Mouse (Mus musculus) megakaryocyte, embryonic 14.5 days (primary cell): ENCODE data around the gene Npcd.

Source experiments
- FLI1 ChIP-seq: IDR thresholded peaks from 2 replicates; pipeline ENCODE4 v1.6.1; 2012; ENCODE audit warnings: low read length, inconsistent platforms, mixed read lengths
- GATA1 ChIP-seq: IDR thresholded peaks from 3 replicates; pipeline ENCODE4 v1.6.1; 2012; ENCODE audit warnings: mixed read lengths, low read length, inconsistent platforms, borderline replicate concordance

DNA sequence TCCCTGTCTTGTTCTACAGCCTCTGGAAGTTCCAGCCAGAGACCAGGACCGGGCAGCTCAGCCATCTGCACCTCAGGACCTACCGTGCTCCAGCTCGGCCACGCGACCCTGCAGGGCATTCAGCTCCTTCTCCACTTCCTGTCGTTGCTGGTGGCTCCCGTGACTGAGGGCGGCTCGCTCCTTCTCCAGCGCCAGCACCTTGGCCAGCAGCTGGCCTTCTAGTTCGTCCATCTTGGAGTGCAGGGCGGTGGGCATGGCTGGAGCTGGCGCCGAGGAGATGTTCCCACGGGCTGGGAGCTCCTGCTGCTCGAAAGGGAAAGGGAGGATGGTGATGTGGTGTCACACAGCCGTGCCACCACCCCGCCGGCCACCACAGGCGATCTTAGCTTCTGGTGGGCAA is 39.9 kb downstream of the Npcd start:
- TF ChIP-seq GATA1, result no peak
- no peak for TF ChIP-seq FLI1
